Mouse (Mus musculus) cerebellum, adult 11 months (tissue): Measurements from ENCODE around the gene Crybg2.

Experiments used
- DNase-seq: peaks from one replicate; pipeline ENCODE4 v3.0.0; 2022

Crybg2 gene

GRCm38 (mm10) chr4:134097015-134097608, 36.5 kb downstream of the Crybg2 start:
- DNase-seq: no peak

GRCm38 (mm10) chr4:134098628-134099027, 38.0 kb downstream of the Crybg2 start:
- DNase-seq: no peak

GRCm38 (mm10) chr4:134100245-134100644, 39.6 kb downstream of the Crybg2 start:
- DNase-seq: no peak

- DNase-seq: peak; percentile 86
Measured at GRCm38 (mm10) chr4:134101979-134102741, 41.5 kb downstream of the Crybg2 start, which contains the start of gene Ubxn11. Ubxn11 (plus strand) TSS chr4:134102570.

GRCm38 (mm10) chr4:134102742-134103119, 42.1 kb downstream of the Crybg2 start:
- DNase-seq: no peak

- DNase-seq: no peak
Measured at GRCm38 (mm10) chr4:134106105-134106504, 45.5 kb downstream of the Crybg2 start.

- no peak for DNase-seq
Measured at GRCm38 (mm10) chr4:134107730-134108129, 47.1 kb downstream of the Crybg2 start.

- DNase-seq: no peak
Measured at GRCm38 (mm10) chr4:134108196-134108595, 47.6 kb downstream of the Crybg2 start.

GRCm38 (mm10) chr4:134110653-134111052, 50.0 kb downstream of the Crybg2 start:
- DNase-seq: no peak

- DNase-seq: no peak
Measured at GRCm38 (mm10) chr4:134112403-134112802, 51.8 kb downstream of the Crybg2 start.

- DNase-seq: no peak
Measured at GRCm38 (mm10) chr4:134113356-134113994, 52.9 kb downstream of the Crybg2 start.

GRCm38 (mm10) chr4:134114038-134114437, 53.4 kb downstream of the Crybg2 start:
- DNase-seq: no peak

- DNase-seq: no peak
Measured at GRCm38 (mm10) chr4:134115215-134116144, 54.9 kb downstream of the Crybg2 start.

- no peak for DNase-seq
Measured at GRCm38 (mm10) chr4:134116501-134116900, 55.9 kb downstream of the Crybg2 start.

GRCm38 (mm10) chr4:134117012-134117411, 56.4 kb downstream of the Crybg2 start:
- DNase-seq: no peak

- no peak for DNase-seq
Measured at GRCm38 (mm10) chr4:134118126-134118800, 57.6 kb downstream of the Crybg2 start.

- no peak for DNase-seq
Measured at GRCm38 (mm10) chr4:134119042-134119441, 58.4 kb downstream of the Crybg2 start.

GRCm38 (mm10) chr4:134119644-134120043, 59.0 kb downstream of the Crybg2 start:
- DNase-seq: no peak

- no peak for DNase-seq
Measured at GRCm38 (mm10) chr4:134120192-134120805, 59.7 kb downstream of the Crybg2 start.

GRCm38 (mm10) chr4:134120916-134121315, 60.3 kb downstream of the Crybg2 start:
- no peak for DNase-seq

- no peak for DNase-seq
Measured at GRCm38 (mm10) chr4:134121571-134121970, 61.0 kb downstream of the Crybg2 start.

- no peak for DNase-seq
Measured at GRCm38 (mm10) chr4:134122281-134122680, 61.7 kb downstream of the Crybg2 start.
